Mouse (Mus musculus): ENCODE measurements around the gene Fkbp11. TPM values are rescaled to one million over a fixed set of nuclear protein-coding genes. Genes with fewer than 3 reads are reported as not detected.

The Fkbp11 gene
- polyA plus RNA-seq (2014; fragmentation: Nextera tagmentation; extraction: Ambion mirVana), result 10.3 and 10.5 TPM in 2 replicates

- Histone ChIP-seq H3K27me3 (ENCODE audit: control insufficient read depth, insufficient read depth, low read length) (peaks cover 7% of the 10 kb centered on the region), H3K36me3 (ENCODE audit: control insufficient read depth, insufficient read depth, low read length) (no peaks in the 10 kb centered on the region), H3K4me3 (ENCODE audit: low read depth, low read length) (peak within 1 kb of the TSS; percentile 29), H3K9me3 (ENCODE audit: control insufficient read depth, low read length) (no peaks in the 10 kb centered on the region), H3K4me2 (peak within 1 kb of the TSS; percentile 59), H3K27ac (ENCODE audit: low read depth, low read length) (no peak within 1 kb of the TSS), H3K4me1 (ENCODE audit: control insufficient read depth, insufficient read depth, low read length) (peaks cover 11% of the 10 kb centered on the region; the same call in 1 of the 2 replicates), H3K9ac (ENCODE audit: low read length) (peak within 1 kb of the TSS; percentile 61)
- DNase-seq (ENCODE audit: low spot score, missing footprints) (peak; percentile 97), ATAC-seq (ENCODE audit: low FRiP score) (peak; percentile 74)
- 1% methylated on average over 38 of the region's 39 CpGs for WGBS
Measured at GRCm38 (mm10) chr15:98727443-98728321, at the start of gene Fkbp11. TSS of gene Fkbp11 (minus strand) at chr15:98728198.

- no peak within 1 kb of the TSS for H3K9ac ChIP-seq (ENCODE audit: low read length)
- peak within 1 kb of the TSS; percentile 5; the same call in 1 of the 2 replicates for H3K4me2 ChIP-seq
- DNase-seq (ENCODE audit: low spot score, missing footprints) (peak; percentile 93), ATAC-seq (ENCODE audit: low FRiP score) (no peak)
- peaks cover 97% of the 10 kb centered on the region for H3K27me3 ChIP-seq (ENCODE audit: control insufficient read depth, insufficient read depth, low read length)
- H3K4me1 ChIP-seq (ENCODE audit: control insufficient read depth, insufficient read depth, low read length), result peaks cover 16% of the 10 kb centered on the region
- H3K27ac ChIP-seq (ENCODE audit: low read depth, low read length), result no peak within 1 kb of the TSS
- H3K4me3 ChIP-seq (ENCODE audit: low read depth, low read length), result no peak within 1 kb of the TSS; the same call in none of the 2 replicates
- no peaks in the 10 kb centered on the region for H3K9me3 ChIP-seq (ENCODE audit: control insufficient read depth, low read length)
- no peaks in the 10 kb centered on the region for H3K36me3 ChIP-seq (ENCODE audit: control insufficient read depth, insufficient read depth, low read length)
- 1% methylated on average over 33 of the region's 33 CpGs for WGBS
Measured at GRCm38 (mm10) chr15:98777762-98778161, 49.8 kb upstream of the Fkbp11 start, which contains the start of gene Wnt10b. TSS of gene Wnt10b (minus strand) at chr15:98778150.

- H3K4me2 ChIP-seq, result no peak overlapping the region
- no peaks in the 10 kb centered on the region for H3K9me3 ChIP-seq (ENCODE audit: control insufficient read depth, low read length)
- no peak overlapping the region for H3K27ac ChIP-seq (ENCODE audit: low read depth, low read length)
- DNase-seq (ENCODE audit: low spot score, missing footprints) (peak; percentile 95), ATAC-seq (ENCODE audit: low FRiP score) (no peak)
- peaks cover 18% of the 10 kb centered on the region for H3K4me1 ChIP-seq (ENCODE audit: control insufficient read depth, insufficient read depth, low read length)
- H3K27me3 ChIP-seq (ENCODE audit: control insufficient read depth, insufficient read depth, low read length), result peaks cover 99% of the 10 kb centered on the region
- no peak overlapping the region for H3K9ac ChIP-seq (ENCODE audit: low read length)
- no peaks in the 10 kb centered on the region for H3K36me3 ChIP-seq (ENCODE audit: control insufficient read depth, insufficient read depth, low read length)
- under 1% methylated on average over 19 of the region's 19 CpGs for WGBS
- no peak overlapping the region; the same call in 1 of the 2 replicates for H3K4me3 ChIP-seq (ENCODE audit: low read depth, low read length)
Measured at GRCm38 (mm10) chr15:98777005-98777616, 49.1 kb upstream of the Fkbp11 start.

- H3K4me1 ChIP-seq (ENCODE audit: control insufficient read depth, insufficient read depth, low read length), result peaks cover 18% of the 10 kb centered on the region
- peaks cover 100% of the 10 kb centered on the region for H3K27me3 ChIP-seq (ENCODE audit: control insufficient read depth, insufficient read depth, low read length)
- WGBS, result under 1% methylated on average over 57 of the region's 62 CpGs
- H3K4me3 ChIP-seq (ENCODE audit: low read depth, low read length), result peak overlapping the region; percentile 10
- H3K27ac ChIP-seq (ENCODE audit: low read depth, low read length), result no peak overlapping the region
- ATAC-seq (ENCODE audit: low FRiP score) (peak; percentile 58), DNase-seq (ENCODE audit: low spot score, missing footprints) (peak; percentile 90)
- H3K9me3 ChIP-seq (ENCODE audit: control insufficient read depth, low read length), result no peaks in the 10 kb centered on the region
- H3K9ac ChIP-seq (ENCODE audit: low read length), result peak overlapping the region; percentile 24; the same call in 1 of the 2 replicates
- H3K4me2 ChIP-seq, result peak overlapping the region; percentile 33
- no peaks in the 10 kb centered on the region for H3K36me3 ChIP-seq (ENCODE audit: control insufficient read depth, insufficient read depth, low read length)
Measured at GRCm38 (mm10) chr15:98776280-98777004, 48.4 kb upstream of the Fkbp11 start.

GRCm38 (mm10) chr15:98775533-98775932 is 47.5 kb upstream of the Fkbp11 start:
- H3K36me3 ChIP-seq (ENCODE audit: control insufficient read depth, insufficient read depth, low read length), result no peaks in the 10 kb centered on the region
- H3K27ac ChIP-seq (ENCODE audit: low read depth, low read length), result no peak overlapping the region
- H3K4me2 ChIP-seq, result no peak overlapping the region
- WGBS, result 0% methylated on average over 5 of the region's 5 CpGs
- peak; percentile 89 for DNase-seq (ENCODE audit: low spot score, missing footprints)
- no peak overlapping the region for H3K4me3 ChIP-seq (ENCODE audit: low read depth, low read length)
- H3K9me3 ChIP-seq (ENCODE audit: control insufficient read depth, low read length), result no peaks in the 10 kb centered on the region
- H3K9ac ChIP-seq (ENCODE audit: low read length), result no peak overlapping the region
- peaks cover 18% of the 10 kb centered on the region for H3K4me1 ChIP-seq (ENCODE audit: control insufficient read depth, insufficient read depth, low read length)
- ATAC-seq (ENCODE audit: low FRiP score), result no peak
- peaks cover 98% of the 10 kb centered on the region for H3K27me3 ChIP-seq (ENCODE audit: control insufficient read depth, insufficient read depth, low read length)

- Histone ChIP-seq H3K4me1 (ENCODE audit: control insufficient read depth, insufficient read depth, low read length) (peaks cover 18% of the 10 kb centered on the region), H3K9ac (ENCODE audit: low read length) (no peak overlapping the region), H3K36me3 (ENCODE audit: control insufficient read depth, insufficient read depth, low read length) (no peaks in the 10 kb centered on the region), H3K4me3 (ENCODE audit: low read depth, low read length) (no peak overlapping the region), H3K9me3 (ENCODE audit: control insufficient read depth, low read length) (no peaks in the 10 kb centered on the region), H3K27ac (ENCODE audit: low read depth, low read length) (no peak overlapping the region), H3K27me3 (ENCODE audit: control insufficient read depth, insufficient read depth, low read length) (peaks cover 88% of the 10 kb centered on the region), H3K4me2 (no peak overlapping the region)
- 16% methylated on average over 15 of the region's 15 CpGs for WGBS
- DNase-seq (ENCODE audit: low spot score, missing footprints) (peak; percentile 88), ATAC-seq (ENCODE audit: low FRiP score) (no peak)
Measured at GRCm38 (mm10) chr15:98774096-98774495, 46.1 kb upstream of the Fkbp11 start.

GRCm38 (mm10) chr15:98772511-98773211 is 44.7 kb upstream of the Fkbp11 start:
- WGBS, result 3% methylated on average over 36 of the region's 36 CpGs
- ATAC-seq (ENCODE audit: low FRiP score), result no peak
- no peak overlapping the region for H3K27ac ChIP-seq (ENCODE audit: low read depth, low read length)
- no peaks in the 10 kb centered on the region for H3K36me3 ChIP-seq (ENCODE audit: control insufficient read depth, insufficient read depth, low read length)
- peaks cover 15% of the 10 kb centered on the region for H3K4me1 ChIP-seq (ENCODE audit: control insufficient read depth, insufficient read depth, low read length)
- H3K27me3 ChIP-seq (ENCODE audit: control insufficient read depth, insufficient read depth, low read length), result peaks cover 74% of the 10 kb centered on the region
- H3K9me3 ChIP-seq (ENCODE audit: control insufficient read depth, low read length), result no peaks in the 10 kb centered on the region
- DNase-seq (ENCODE audit: low spot score, missing footprints), result peak; percentile 92
- peak overlapping the region; percentile 37 for H3K4me2 ChIP-seq
- peak overlapping the region; percentile 33; the same call in 1 of the 2 replicates for H3K9ac ChIP-seq (ENCODE audit: low read length)
- H3K4me3 ChIP-seq (ENCODE audit: low read depth, low read length), result peak overlapping the region; percentile 17; the same call in 1 of the 2 replicates

- H3K4me2 ChIP-seq, result no peak overlapping the region
- H3K27me3 ChIP-seq (ENCODE audit: control insufficient read depth, insufficient read depth, low read length), result peaks cover 67% of the 10 kb centered on the region
- 0 out of 2 replicates have a peak overlapping the region, but pooled peaks have one; percentile 17 for H3K4me3 ChIP-seq (ENCODE audit: low read depth, low read length)
- ATAC-seq (ENCODE audit: low FRiP score) (no peak), DNase-seq (ENCODE audit: low spot score, missing footprints) (peak; percentile 89)
- H3K9ac ChIP-seq (ENCODE audit: low read length), result 0 out of 2 replicates have a peak overlapping the region, but pooled peaks have one; percentile 33
- H3K4me1 ChIP-seq (ENCODE audit: control insufficient read depth, insufficient read depth, low read length), result peaks cover 11% of the 10 kb centered on the region
- H3K36me3 ChIP-seq (ENCODE audit: control insufficient read depth, insufficient read depth, low read length), result no peaks in the 10 kb centered on the region
- no peaks in the 10 kb centered on the region for H3K9me3 ChIP-seq (ENCODE audit: control insufficient read depth, low read length)
- 8% methylated on average over 12 of the region's 12 CpGs for WGBS
- H3K27ac ChIP-seq (ENCODE audit: low read depth, low read length), result no peak overlapping the region
Measured at GRCm38 (mm10) chr15:98771813-98772425, 43.9 kb upstream of the Fkbp11 start.

Data from midbrain, embryonic 11.5 days (tissue).